Mouse (Mus musculus): ENCODE measurements around the gene Flywch2. TPM values are rescaled to one million over a fixed set of nuclear protein-coding genes. Genes with fewer than 3 reads are reported as not detected.

The Flywch2 gene
- polyA plus RNA-seq, 1 experiment, result 8.8 TPM

- H3K4me1 ChIP-seq (ENCODE audit: control insufficient read depth, insufficient read depth, low read length), result no peaks in the 10 kb centered on the region
- TF ChIP-seq CTCF (IDR thresholded peaks at IDR 0.05; ENCODE audit: insufficient read depth, low read length), result no peak
- TF ChIP-seq POLR2A (IDR thresholded peaks at IDR 0.05; ENCODE audit: borderline replicate concordance, extremely low read depth, low read depth, low read length), result no peak
- 96% methylated on average over 25 of the region's 25 CpGs for WGBS
- H3K4me3 ChIP-seq (replicated peaks; ENCODE audit: extremely low read depth, low read depth, low read length), result no peak overlapping the region
- no peak for DNase-seq
Measured at GRCm38 (mm10) chr17:23819235-23819634, 33.4 kb upstream of the Flywch2 start.

GRCm38 (mm10) chr17:23818579-23818978 lies 32.7 kb upstream of the Flywch2 start:
- Histone ChIP-seq H3K4me3 (replicated peaks; ENCODE audit: extremely low read depth, low read depth, low read length) (no peak overlapping the region), H3K4me1 (ENCODE audit: control insufficient read depth, insufficient read depth, low read length) (no peaks in the 10 kb centered on the region)
- TF ChIP-seq CTCF (IDR thresholded peaks at IDR 0.05; ENCODE audit: insufficient read depth, low read length) (no peak), POLR2A (IDR thresholded peaks at IDR 0.05; ENCODE audit: borderline replicate concordance, extremely low read depth, low read depth, low read length) (no peak)
- DNase-seq, result no peak
- 98% methylated on average over 8 of the region's 8 CpGs for WGBS

- WGBS, result 99% methylated on average over 16 of the region's 16 CpGs
- no peak for TF ChIP-seq POLR2A (IDR thresholded peaks at IDR 0.05; ENCODE audit: borderline replicate concordance, extremely low read depth, low read depth, low read length)
- TF ChIP-seq CTCF (IDR thresholded peaks at IDR 0.05; ENCODE audit: insufficient read depth, low read length), result no peak
- DNase-seq, result no peak
- Histone ChIP-seq H3K4me1 (ENCODE audit: control insufficient read depth, insufficient read depth, low read length) (no peaks in the 10 kb centered on the region), H3K4me3 (replicated peaks; ENCODE audit: extremely low read depth, low read depth, low read length) (no peak overlapping the region)
Measured at GRCm38 (mm10) chr17:23815641-23816040, 29.8 kb upstream of the Flywch2 start.

GRCm38 (mm10) chr17:23807918-23808317 lies 22.0 kb upstream of the Flywch2 start:
- 80% methylated on average over 3 of the region's 3 CpGs for WGBS
- Histone ChIP-seq H3K4me3 (replicated peaks; ENCODE audit: extremely low read depth, low read depth, low read length) (no peak overlapping the region), H3K4me1 (ENCODE audit: control insufficient read depth, insufficient read depth, low read length) (peaks cover 14% of the 10 kb centered on the region)
- DNase-seq, result no peak
- TF ChIP-seq CTCF (IDR thresholded peaks at IDR 0.05; ENCODE audit: insufficient read depth, low read length) (no peak), POLR2A (IDR thresholded peaks at IDR 0.05; ENCODE audit: borderline replicate concordance, extremely low read depth, low read depth, low read length) (no peak)

GRCm38 (mm10) chr17:23806867-23807266 lies 21.0 kb upstream of the Flywch2 start:
- 42% methylated on average over 25 of the region's 25 CpGs for WGBS
- no peak overlapping the region for H3K4me3 ChIP-seq (replicated peaks; ENCODE audit: extremely low read depth, low read depth, low read length)
- TF ChIP-seq CTCF (IDR thresholded peaks at IDR 0.05; ENCODE audit: insufficient read depth, low read length) (no peak), POLR2A (IDR thresholded peaks at IDR 0.05; ENCODE audit: borderline replicate concordance, extremely low read depth, low read depth, low read length) (no peak)
- DNase-seq, result no peak
- peaks cover 16% of the 10 kb centered on the region for H3K4me1 ChIP-seq (ENCODE audit: control insufficient read depth, insufficient read depth, low read length)

- no peak for DNase-seq
- under 1% methylated on average over 8 of the region's 8 CpGs for WGBS
- TF ChIP-seq POLR2A (IDR thresholded peaks at IDR 0.05; ENCODE audit: borderline replicate concordance, extremely low read depth, low read depth, low read length), result no peak
- TF ChIP-seq CTCF (IDR thresholded peaks at IDR 0.05; ENCODE audit: insufficient read depth, low read length), result no peak
- Histone ChIP-seq H3K4me1 (ENCODE audit: control insufficient read depth, insufficient read depth, low read length) (peaks cover 16% of the 10 kb centered on the region), H3K4me3 (replicated peaks; ENCODE audit: extremely low read depth, low read depth, low read length) (peak overlapping the region; percentile 89)
Measured at GRCm38 (mm10) chr17:23804426-23805085, 18.7 kb upstream of the Flywch2 start.

- Histone ChIP-seq H3K4me1 (ENCODE audit: control insufficient read depth, insufficient read depth, low read length) (peaks cover 16% of the 10 kb centered on the region), H3K4me3 (replicated peaks; ENCODE audit: extremely low read depth, low read depth, low read length) (peak overlapping the region; percentile 89)
- no peak for DNase-seq
- under 1% methylated on average over 56 of the region's 83 CpGs for WGBS
- TF ChIP-seq POLR2A (IDR thresholded peaks at IDR 0.05; ENCODE audit: borderline replicate concordance, extremely low read depth, low read depth, low read length) (no peak), CTCF (IDR thresholded peaks at IDR 0.05; ENCODE audit: insufficient read depth, low read length) (no peak)
Measured at GRCm38 (mm10) chr17:23803366-23804041, 17.6 kb upstream of the Flywch2 start.

GRCm38 (mm10) chr17:23802746-23803365 lies 17.0 kb upstream of the Flywch2 start:
- WGBS, result 1% methylated on average over 60 of the region's 60 CpGs
- no peak for TF ChIP-seq CTCF (IDR thresholded peaks at IDR 0.05; ENCODE audit: insufficient read depth, low read length)
- peak; percentile 96 for TF ChIP-seq POLR2A (IDR thresholded peaks at IDR 0.05; ENCODE audit: borderline replicate concordance, extremely low read depth, low read depth, low read length)

GRCm38 (mm10) chr17:23801627-23802026 lies 15.7 kb upstream of the Flywch2 start:
- TF ChIP-seq CTCF (IDR thresholded peaks at IDR 0.05; ENCODE audit: insufficient read depth, low read length) (no peak), POLR2A (IDR thresholded peaks at IDR 0.05; ENCODE audit: borderline replicate concordance, extremely low read depth, low read depth, low read length) (no peak)
- no peak for DNase-seq
- 95% methylated on average over 10 of the region's 10 CpGs for WGBS
- no peak overlapping the region for H3K4me3 ChIP-seq (replicated peaks; ENCODE audit: extremely low read depth, low read depth, low read length)
- H3K4me1 ChIP-seq (ENCODE audit: control insufficient read depth, insufficient read depth, low read length), result peaks cover 10% of the 10 kb centered on the region

More at GRCm38 (mm10) chr17:23802746-23803365, 17.0 kb upstream of the Flywch2 start:
- peak; percentile 94 for DNase-seq
- Histone ChIP-seq H3K4me3 (replicated peaks; ENCODE audit: extremely low read depth, low read depth, low read length) (peak overlapping the region; percentile 89), H3K4me1 (ENCODE audit: control insufficient read depth, insufficient read depth, low read length) (peaks cover 16% of the 10 kb centered on the region)
